Mouse (Mus musculus): ENCODE measurements at regions not wholly inside any gene's neighbourhood (a gene's known extent, or its start where the extent isn't known, plus 50 kb on each side); places are given as distances from the start of the nearest gene placed in this dataset.

DNA sequence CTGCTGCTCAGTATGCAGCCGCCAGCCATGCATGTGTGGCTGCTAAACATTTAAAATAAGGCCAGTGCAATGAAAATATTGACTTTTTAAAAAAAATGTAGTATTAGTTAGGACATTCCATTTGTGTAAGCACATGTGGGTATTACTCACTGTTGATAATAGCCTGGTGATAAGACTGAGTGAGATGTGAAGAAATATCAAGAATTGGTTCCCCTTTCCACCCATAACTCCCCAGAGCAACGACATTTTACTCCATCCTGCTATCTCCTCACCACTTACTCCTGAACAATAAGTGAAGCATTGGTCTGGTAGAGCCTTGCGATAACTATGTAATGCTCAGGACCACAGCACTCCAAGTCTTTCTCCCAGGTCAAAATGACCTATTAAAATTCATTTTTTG, 178.2 kb downstream of the Enc1 start:
- no peak for TF ChIP-seq CTCF (IDR thresholded peaks at IDR 0.05; ENCODE audit: low read depth)
- TF ChIP-seq EP300 (IDR thresholded peaks at IDR 0.05; ENCODE audit: low read depth), result no peak

Data from liver, embryonic 14.5 days (tissue).